Mouse (Mus musculus) cerebellum, postnatal 4 days (tissue): Measurements from ENCODE around the gene Sh2b1.

ENCODE experiments used
- DNase-seq, 2 experiments: peaks; one replicate each; pipeline ENCODE4 v3.0.0; 2022; ENCODE audit warnings: low spot score in 2 of 2, mixed read lengths in 1 of 2

Gene Sh2b1

GRCm38 (mm10) chr7:126456382-126457266 is 18.6 kb downstream of the Sh2b1 start:
- no peak for DNase-seq

- no peak for DNase-seq
Observed at GRCm38 (mm10) chr7:126455242-126455641, 20.0 kb downstream of the Sh2b1 start.

GRCm38 (mm10) chr7:126453861-126454260 is 21.4 kb downstream of the Sh2b1 start:
- no peak for DNase-seq

DNA sequence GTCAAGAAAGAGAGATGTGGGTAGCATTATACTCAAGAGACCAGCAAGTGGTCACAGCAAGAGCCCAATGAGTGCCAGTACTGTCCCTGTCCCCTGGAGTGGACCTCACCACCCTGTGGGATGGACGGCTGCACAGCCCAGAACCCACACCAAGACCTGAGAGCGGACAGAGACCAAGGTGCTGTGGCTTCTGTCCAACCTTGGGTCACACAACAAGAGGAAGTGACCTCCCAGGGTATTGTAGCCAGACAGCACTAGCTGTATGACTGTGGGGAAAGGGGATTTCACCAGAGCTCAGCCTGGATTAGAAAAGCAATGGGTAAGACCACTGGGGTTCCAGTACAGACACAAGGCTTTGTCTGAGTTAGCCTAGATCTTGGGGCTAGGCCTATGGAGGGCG is 23.0 kb downstream of the Sh2b1 start:
- no peak for DNase-seq

GRCm38 (mm10) chr7:126450641-126451040 is 24.6 kb downstream of the Sh2b1 start:
- no peak for DNase-seq

- no peak for DNase-seq
Observed at GRCm38 (mm10) chr7:126449991-126450390, 25.2 kb downstream of the Sh2b1 start.

DNA sequence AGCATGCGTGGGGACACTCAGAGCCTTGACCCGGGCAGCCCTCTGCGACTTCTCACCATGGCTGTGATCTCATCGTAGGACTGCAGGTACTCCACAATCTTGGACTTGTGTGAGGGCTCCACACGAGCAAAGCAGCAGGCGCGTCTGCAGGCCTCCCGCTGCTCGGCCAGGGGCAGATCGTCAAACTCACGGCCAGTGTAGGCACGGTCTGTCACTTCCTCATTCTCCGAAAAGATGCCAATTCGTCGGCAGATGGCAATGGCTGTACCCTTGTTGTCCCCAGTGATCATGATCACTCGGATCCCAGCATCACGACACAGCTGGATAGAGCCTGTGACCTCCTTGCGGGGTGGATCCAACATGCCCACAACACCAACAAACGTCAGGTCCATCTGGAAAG is 26.7 kb downstream of the Sh2b1 start:
- no peak for DNase-seq

- no peak for DNase-seq
Observed at GRCm38 (mm10) chr7:126446217-126446616, 29.0 kb downstream of the Sh2b1 start.

- no peak for DNase-seq
Observed at GRCm38 (mm10) chr7:126445104-126445815, 30.0 kb downstream of the Sh2b1 start.

- no peak for DNase-seq
Observed at GRCm38 (mm10) chr7:126444536-126444935, 30.7 kb downstream of the Sh2b1 start.

GRCm38 (mm10) chr7:126443997-126444396 is 31.2 kb downstream of the Sh2b1 start:
- DNase-seq = no peak

DNA sequence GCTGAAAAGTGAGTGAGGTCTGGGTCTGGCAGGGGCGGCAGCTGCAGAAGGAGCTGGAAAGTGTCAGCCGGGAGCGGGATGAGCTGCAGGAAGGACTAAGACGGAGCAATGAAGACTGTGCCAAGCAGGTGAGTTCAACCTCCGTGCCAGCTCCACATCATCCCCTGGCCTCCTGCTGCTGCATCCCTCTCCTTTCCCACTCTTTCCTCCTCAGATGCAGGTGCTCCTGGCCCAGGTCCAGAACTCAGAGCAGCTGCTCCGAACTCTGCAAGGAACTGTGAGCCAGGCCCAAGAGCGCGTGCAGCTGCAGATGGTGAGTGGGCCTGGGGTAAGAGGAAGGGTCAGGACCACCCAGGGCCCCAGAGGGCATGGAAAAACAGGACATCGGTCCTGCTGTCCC is 35.1 kb downstream of the Sh2b1 start:
- DNase-seq = no peak

DNA sequence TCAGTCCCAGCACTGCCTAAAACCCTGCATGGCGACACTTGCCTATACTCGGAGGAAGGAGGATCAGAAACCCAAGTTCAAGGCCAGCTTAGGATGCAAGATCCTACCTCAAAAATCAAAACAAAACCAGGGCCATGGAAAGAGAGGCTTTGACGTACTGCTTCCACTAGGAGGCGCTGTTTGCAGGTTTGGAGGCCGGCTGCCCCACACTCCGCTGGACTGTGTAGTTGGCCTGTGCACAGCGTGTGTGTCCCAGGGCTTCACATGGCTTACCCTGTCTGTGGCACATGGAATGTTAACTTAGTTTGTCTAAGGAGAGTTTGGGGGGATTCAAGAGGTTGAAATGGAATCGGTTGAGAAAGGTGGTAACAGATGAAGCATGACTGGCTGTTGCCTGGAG is 38.4 kb downstream of the Sh2b1 start:
- peak; percentile 45 to 61 for DNase-seq

DNA sequence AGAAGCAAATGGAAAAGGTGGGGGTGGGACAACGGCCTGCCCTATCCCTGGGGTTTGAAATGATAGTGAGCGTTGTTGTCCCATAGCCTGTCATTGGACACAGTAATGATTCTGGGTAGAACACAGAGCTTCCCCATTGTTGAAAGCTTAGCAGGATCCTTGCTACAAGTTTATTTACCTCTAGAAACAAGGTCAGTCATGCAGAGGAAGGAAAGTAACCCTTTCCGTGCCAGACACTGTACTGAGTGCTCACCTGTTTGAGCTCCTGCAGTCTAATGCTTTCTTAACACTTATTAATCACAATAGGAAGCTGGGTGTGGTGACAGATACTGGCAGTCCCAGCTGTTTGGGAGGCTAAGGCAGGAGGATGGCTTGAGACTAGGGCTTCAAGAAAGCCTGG is 39.4 kb downstream of the Sh2b1 start:
- DNase-seq = no peak

DNA sequence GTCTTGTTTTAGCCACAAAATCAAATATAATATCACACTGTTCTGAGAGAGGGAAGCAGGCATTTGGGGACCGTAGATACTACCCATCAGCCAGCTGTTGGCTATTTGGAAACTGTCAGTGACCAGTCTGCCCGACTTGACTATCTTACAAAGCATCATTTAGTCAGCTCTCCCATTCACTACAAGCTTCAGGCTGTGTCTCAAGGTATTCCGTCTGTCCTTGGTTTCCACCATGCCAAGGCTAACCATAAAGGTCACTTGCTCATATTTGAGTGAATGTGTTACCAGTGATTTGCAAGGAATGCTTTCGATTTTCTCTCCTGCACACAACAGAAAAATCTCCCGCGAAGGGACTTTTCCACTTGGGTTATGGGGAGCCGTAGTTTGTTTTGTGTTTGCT is 40.5 kb downstream of the Sh2b1 start:
- no peak for DNase-seq

DNA sequence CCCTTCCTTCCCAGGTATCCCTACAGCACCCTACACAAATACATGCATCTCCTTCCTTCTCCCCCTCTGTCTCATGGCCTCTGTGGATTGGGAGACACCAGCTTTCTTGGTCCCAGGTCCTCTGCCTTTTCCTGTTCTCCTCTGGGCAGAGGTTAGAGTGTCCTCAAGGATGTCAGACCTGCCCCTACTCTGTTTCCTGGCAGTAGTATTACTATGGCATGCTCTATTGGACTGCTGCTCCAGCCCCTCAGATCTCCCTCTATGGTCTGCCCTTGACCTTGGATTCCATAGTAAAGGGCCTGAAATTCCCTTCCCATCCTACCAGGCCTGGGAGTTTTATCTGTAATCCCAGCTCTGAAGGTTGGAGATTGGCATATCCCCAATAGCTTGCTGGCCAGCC is 45.1 kb downstream of the Sh2b1 start:
- DNase-seq = no peak

- no peak for DNase-seq
Observed at GRCm38 (mm10) chr7:126429503-126429898, 45.7 kb downstream of the Sh2b1 start.

GRCm38 (mm10) chr7:126428631-126429502 is 46.4 kb downstream of the Sh2b1 start, which contains the start of gene Rabep2:
Gene Rabep2, plus strand, starts transcription at chr7:126428759.
- DNase-seq = peak; percentile 97 to 98

DNA sequence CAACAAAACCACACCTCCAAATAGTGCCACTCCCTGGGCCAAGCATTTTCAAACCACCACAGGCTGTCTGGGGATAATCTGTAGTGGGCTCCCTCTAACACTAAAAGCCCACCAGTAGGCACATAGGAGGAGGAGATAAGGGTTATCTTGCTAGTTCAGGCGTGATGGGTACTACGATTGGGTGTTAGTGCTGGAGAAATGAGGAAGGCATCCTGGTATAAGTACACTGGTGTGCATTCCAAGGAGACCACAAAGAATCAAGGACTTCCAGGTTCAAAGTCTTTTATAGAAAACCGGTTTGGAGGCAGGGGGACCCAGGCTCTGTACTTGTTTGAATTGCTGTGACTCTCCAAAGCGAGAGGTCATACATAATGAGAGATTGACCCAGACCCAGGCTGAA is 47.1 kb downstream of the Sh2b1 start:
- no peak for DNase-seq

DNA sequence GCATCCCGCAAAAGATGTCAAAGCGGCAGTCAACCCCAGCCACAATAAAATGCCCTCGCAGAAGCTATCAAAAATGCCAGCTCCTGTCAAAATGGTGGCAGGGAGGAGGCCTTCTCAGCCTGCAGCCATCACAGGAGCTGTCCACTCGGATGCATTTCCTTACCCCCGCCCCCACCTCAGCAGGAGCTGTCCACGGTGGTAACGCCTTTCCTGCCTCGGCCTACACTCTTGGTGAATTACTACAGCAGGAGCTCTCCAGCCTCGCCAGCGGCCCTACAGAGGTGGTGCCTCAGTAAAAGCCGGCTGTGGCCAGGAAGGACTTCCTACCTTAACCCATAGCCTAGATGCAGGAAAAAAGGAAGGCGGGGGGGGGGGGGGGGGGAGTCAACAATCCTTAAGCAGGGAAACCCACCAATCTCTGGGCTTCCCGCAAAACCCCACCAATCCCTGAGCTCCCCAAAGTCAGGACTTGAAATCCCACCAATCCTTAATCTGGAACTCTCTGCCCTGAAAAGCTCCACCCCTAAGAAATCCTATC is 47.8 kb downstream of the Sh2b1 start:
- no peak for DNase-seq

DNA sequence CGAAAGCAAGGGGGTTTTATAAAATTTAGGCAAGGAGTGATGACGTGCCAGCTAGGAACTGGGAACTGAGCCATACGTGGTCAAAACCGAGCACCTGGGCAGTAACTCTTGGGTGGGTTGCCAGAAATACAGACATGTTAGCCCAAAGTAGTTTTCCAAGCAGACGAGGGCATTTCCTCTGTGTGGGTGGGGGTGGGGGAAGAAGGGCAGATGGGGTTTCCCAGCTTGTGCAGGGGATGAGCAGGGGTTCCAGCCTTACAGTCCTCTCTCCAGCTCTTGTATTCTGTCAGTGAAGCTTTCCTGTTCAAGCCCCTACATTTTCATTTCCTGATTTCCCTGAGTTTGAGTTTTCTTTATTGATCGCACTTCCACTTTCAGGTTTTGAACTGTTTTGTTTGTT is 51.1 kb downstream of the Sh2b1 start:
- DNase-seq = no peak

DNA sequence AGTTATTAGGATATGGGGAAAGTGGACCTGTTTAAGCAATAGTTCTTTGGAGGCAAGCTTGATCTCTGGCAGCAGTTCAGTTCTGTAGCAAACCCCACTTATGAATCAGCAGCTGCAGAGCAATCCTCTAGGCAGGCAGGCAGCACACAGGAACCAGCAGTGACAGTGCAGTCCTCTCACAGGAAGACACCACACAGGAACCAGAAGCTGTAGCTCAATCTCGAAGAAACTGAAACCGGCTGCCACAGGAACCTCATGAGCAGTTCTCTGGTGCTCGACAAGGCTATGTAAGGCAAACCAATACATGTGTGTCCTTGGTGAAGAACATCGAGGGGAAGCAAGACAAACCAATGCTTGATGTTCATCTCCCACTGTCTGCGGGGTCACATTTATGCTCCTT is 53.5 kb downstream of the Sh2b1 start:
- DNase-seq = no peak
